Mouse (Mus musculus) lung, embryonic 16.5 days (tissue): ENCODE data around the gene Gm29735. TPM values are rescaled to one million over a fixed set of nuclear protein-coding genes. Genes with fewer than 3 reads are reported as not detected.
"Not testable (repeated sequence)": the region's sequence is repeated elsewhere in the genome, so short reads cannot be mapped to it uniquely, and the experiment has no call there.

Source experiments
- ATAC-seq: fragments of 200-750 bp; cut with Nextera tagmentation; 2 replicates; pipeline ENCODE4 v1.8.0; 2017; ENCODE audit warnings: low read depth, mild to moderate bottlenecking, moderate library complexity
- H3K27ac ChIP-seq: fragments of 300-500 bp; sonication (generic); 2 replicates; pipeline ENCODE4 v1.5.1; 2014; ENCODE audit warnings: mild to moderate bottlenecking, control low read depth, low read length
- H3K27me3 ChIP-seq: fragments of 300-500 bp; sonication (generic); 2 replicates; pipeline ENCODE4 v1.6.1; 2014; ENCODE audit warnings: low read depth, low read length, mixed read lengths; ENCODE audit not compliant: control insufficient read depth, insufficient read depth
- H3K36me3 ChIP-seq: fragments of 300-500 bp; sonication (generic); 2 replicates; pipeline ENCODE4 v1.6.1; 2014; ENCODE audit warnings: low read length; ENCODE audit not compliant: control insufficient read depth, insufficient read depth
- H3K4me1 ChIP-seq: fragments of 300-500 bp; sonication (generic); replicated peaks from 2 replicates; pipeline ENCODE4 v1.6.1; 2014; ENCODE audit warnings: low read length, mixed read lengths; ENCODE audit not compliant: control insufficient read depth, insufficient read depth
- H3K4me2 ChIP-seq: fragments of 300-500 bp; sonication (generic); 2 replicates; pipeline ENCODE4 v1.6.1; 2014; ENCODE audit warnings: low read depth, low read length, control low read depth
- H3K4me3 ChIP-seq: fragments of 300-500 bp; sonication (generic); 2 replicates; pipeline ENCODE4 v1.5.1; 2014; ENCODE audit warnings: mild to moderate bottlenecking, low read length, control low read depth
- H3K9ac ChIP-seq: fragments of 300-500 bp; sonication (generic); 2 replicates; pipeline ENCODE4 v1.6.1; 2014; ENCODE audit warnings: low read length, control low read depth
- H3K9me3 ChIP-seq: fragments of 300-500 bp; sonication (generic); 2 replicates; pipeline ENCODE4 v1.6.1; 2016; ENCODE audit warnings: low read length; ENCODE audit not compliant: control insufficient read depth
- WGBS: fragments of 180-500 bp; shearing (Covaris S2); extraction: QIAGEN DNeasy Blood & Tissue Kit; methylation state at CpG from one replicate; pipeline ENCODE4 v1.1.7; 2014; 5-methylcytosine and 5-hydroxymethylcytosine counted together
- polyA plus RNA-seq: library from polyadenylated mRNA; unstranded; fragments of >200 nt; fragmentation: Nextera tagmentation; extraction: Ambion mirVana; gene quantifications from 2 replicates; pipeline ENCODE4 v1.2.1, GENCODE M21; 2015

Gm29735 gene
- polyA plus RNA-seq, 1 experiment from 2014 or later, result not detected

DNA sequence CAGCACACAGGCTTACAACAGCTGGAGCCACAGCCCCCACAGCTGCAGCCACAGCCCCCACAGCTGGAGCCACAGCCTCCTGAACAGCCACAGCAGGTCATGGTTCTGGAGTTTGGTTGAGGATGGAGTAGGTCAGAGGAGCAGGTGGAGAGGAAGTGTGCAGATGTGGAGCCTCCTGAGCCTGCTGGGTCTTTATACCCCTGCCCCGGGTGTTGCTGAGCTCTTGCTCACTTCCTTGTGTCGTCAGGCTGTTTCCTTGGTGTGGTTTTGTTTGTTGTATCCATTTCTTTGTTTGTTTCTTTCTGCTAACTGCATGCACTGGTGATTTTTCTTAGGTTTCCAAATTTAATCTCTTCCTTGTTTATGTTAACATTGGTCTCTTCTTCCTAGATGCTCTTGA lies 21.0 kb downstream of the Gm29735 start, which contains the start of gene Gm39115:
Gm39115 (minus strand) TSS at position 101 of the 400 bp plus-strand sequence.
- H3K27ac ChIP-seq, H3K36me3 ChIP-seq, ATAC-seq, H3K4me3 ChIP-seq, H3K4me2 ChIP-seq, H3K4me1 ChIP-seq, H3K9ac ChIP-seq, H3K9me3 ChIP-seq, H3K27me3 ChIP-seq: not testable (repeated sequence)
- 31% methylated on average over 2 of the region's 2 CpGs for WGBS

DNA sequence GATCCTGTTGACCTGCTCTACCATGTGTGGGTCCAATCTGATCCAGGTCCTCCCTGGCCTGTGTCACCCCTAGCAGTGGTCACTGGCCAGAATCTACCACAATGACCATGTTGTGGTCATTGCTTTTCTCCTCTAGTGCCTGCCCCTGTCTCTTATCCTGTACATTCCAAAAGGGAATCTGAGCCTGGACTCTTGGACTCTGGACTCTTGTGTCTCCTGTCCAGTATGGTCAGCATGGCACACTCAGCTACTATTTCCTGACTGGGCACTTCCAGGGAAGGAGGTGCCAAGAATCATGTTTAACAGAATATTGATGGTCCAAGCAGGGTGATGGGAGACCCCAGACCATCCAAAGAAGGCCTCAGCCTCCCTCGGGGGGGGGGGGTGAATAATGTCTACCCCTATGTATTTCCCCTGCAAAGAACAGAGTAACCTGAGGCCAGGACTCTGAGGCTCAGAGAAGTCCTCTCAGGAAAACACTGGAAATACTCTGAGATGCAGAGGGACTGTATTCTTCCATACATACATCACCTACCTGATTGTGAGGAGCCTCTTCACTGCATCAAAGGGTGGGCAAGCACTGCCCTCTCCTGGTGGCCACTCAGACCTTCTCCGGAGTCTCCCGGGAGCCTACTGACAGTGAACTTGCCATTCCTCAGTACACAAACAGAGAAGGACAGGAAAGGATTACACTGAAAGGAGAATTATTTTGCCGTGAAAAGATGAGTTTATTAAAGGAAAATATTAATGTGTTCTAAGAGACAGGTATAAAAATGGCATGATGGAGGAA lies 22.5 kb downstream of the Gm29735 start:
- no peak overlapping the region for H3K4me3 ChIP-seq
- H3K9ac ChIP-seq, result no peak overlapping the region
- no peaks in the 10 kb centered on the region for H3K9me3 ChIP-seq
- no peak for ATAC-seq
- H3K4me1 ChIP-seq, result no peaks in the 10 kb centered on the region
- 37% methylated on average over 4 of the region's 4 CpGs for WGBS
- no peaks in the 10 kb centered on the region for H3K27me3 ChIP-seq
- H3K4me2 ChIP-seq, result no peak overlapping the region
- no peak overlapping the region for H3K27ac ChIP-seq
- no peaks in the 10 kb centered on the region for H3K36me3 ChIP-seq

DNA sequence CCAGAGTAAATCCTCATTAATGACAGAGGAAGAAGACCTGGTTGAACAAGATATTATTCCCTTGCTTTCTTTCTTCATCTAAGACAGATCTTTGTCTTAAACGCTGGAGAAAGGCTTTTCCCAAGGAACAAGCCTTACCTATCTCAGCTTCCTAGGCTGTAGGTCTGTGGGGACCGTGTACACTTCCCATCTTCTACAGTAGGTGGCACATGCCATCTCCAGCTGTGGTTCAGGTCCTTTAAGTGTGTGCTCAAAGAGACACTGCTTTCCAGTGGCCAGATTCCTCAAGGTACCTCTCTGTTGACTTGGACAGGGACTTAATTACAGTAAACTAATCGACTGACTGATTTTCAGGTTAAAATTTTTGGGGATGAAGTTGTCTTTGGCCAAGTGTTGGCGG lies 28.1 kb downstream of the Gm29735 start:
- H3K27ac ChIP-seq, result no peak overlapping the region
- H3K4me2 ChIP-seq, result no peak overlapping the region
- H3K4me3 ChIP-seq, result no peak overlapping the region
- H3K36me3 ChIP-seq, result no peaks in the 10 kb centered on the region
- H3K27me3 ChIP-seq, result no peaks in the 10 kb centered on the region
- ATAC-seq, result no peak
- no peaks in the 10 kb centered on the region for H3K4me1 ChIP-seq
- no peak overlapping the region for H3K9ac ChIP-seq
- 55% methylated on average over 4 of the region's 4 CpGs for WGBS
- H3K9me3 ChIP-seq, result no peaks in the 10 kb centered on the region

DNA sequence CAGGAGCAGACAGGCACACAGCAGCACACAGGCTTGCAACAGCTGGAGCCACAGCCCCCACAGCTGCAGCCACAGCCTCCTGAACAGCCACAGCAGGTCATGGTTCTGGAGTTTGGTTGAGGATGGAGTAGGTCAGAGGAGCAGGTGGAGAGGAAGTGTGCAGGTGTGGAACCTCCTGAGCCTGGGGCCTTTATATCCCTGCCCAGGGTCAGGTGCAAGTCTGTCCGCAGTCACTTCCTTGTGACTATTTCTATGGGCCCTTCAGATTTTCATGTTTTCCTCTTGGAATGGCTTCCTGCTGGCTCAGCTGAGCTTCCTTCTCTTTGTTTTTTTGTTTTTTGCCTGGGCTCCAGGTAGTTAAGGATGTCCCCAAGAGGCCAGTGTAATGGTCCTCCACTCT lies 36.3 kb downstream of the Gm29735 start, which contains the start of gene Gm45618:
Gm45618 (minus strand) TSS at position 101 of the 400 bp plus-strand sequence.
- ATAC-seq, H3K4me1 ChIP-seq, H3K4me2 ChIP-seq, H3K36me3 ChIP-seq, H3K4me3 ChIP-seq, H3K9ac ChIP-seq, H3K27ac ChIP-seq, H3K27me3 ChIP-seq, H3K9me3 ChIP-seq: not testable (repeated sequence)
- 86% methylated on average over 1 of the region's 1 CpGs for WGBS

DNA sequence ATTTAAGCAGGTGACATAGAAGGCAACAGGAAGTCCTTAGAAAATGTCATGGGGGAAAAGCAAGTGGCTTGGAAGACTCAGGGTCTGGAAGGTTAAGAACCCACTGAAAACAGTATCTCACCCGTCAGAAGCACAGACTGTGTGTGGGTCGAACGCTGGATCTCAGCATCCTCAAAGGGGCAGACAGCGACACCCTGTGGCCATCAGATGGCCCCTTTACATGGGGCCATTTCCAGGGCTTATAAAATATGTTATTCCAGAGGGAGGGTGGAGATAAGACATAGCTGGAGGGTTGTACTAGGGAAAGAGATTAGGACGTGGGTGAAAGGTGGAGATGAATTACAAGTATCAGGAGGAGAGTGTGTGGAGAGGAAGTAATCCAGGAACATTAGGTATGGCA lies 37.3 kb downstream of the Gm29735 start:
- no peaks in the 10 kb centered on the region for H3K9me3 ChIP-seq
- H3K36me3 ChIP-seq, result no peaks in the 10 kb centered on the region
- no peak for ATAC-seq
- 12% methylated on average over 5 of the region's 5 CpGs for WGBS
- H3K4me2 ChIP-seq, result no peak overlapping the region
- no peaks in the 10 kb centered on the region for H3K4me1 ChIP-seq
- no peak overlapping the region for H3K9ac ChIP-seq
- no peak overlapping the region for H3K4me3 ChIP-seq
- H3K27me3 ChIP-seq, result no peaks in the 10 kb centered on the region
- H3K27ac ChIP-seq, result no peak overlapping the region

Other genes with a start within 250 kb of the Gm29735 start
- gene Tollip, start 238.6 kb downstream of the Gm29735 start, polyA plus RNA-seq, result 54.3 and 55.2 TPM in 2 replicates
- gene Brsk2, start 207.4 kb downstream of the Gm29735 start, polyA plus RNA-seq, result 0.59 and 0.60 TPM in 2 replicates
- 76.3 and 83.9 TPM in 2 replicates for gene Mob2, start 96.0 kb downstream of the Gm29735 start, polyA plus RNA-seq
- 2.1 and 2.5 TPM in 2 replicates for gene Dusp8, start 61.3 kb downstream of the Gm29735 start, polyA plus RNA-seq
- not detected in 2 replicates for gene Gm45618, start 36.4 kb downstream of the Gm29735 start, polyA plus RNA-seq
- not detected in 2 replicates for gene Gm39115, start 21.1 kb downstream of the Gm29735 start, polyA plus RNA-seq
- gene Gm45337, start 12.5 kb downstream of the Gm29735 start, polyA plus RNA-seq, result not detected in 2 replicates
- gene Gm4553, start 8.6 kb upstream of the Gm29735 start, polyA plus RNA-seq, result not detected in 2 replicates
- gene Krtap5-2, start 18.9 kb upstream of the Gm29735 start, polyA plus RNA-seq, result not detected in 2 replicates
- not detected in 2 replicates for gene Gm10153, start 33.3 kb upstream of the Gm29735 start, polyA plus RNA-seq
- gene Krtap5-3, start 44.3 kb upstream of the Gm29735 start, polyA plus RNA-seq, result not detected in 2 replicates
- gene Gm7579, start 54.7 kb upstream of the Gm29735 start, polyA plus RNA-seq, result not detected in 2 replicates
- gene Krtap5-5, start 72.9 kb upstream of the Gm29735 start, polyA plus RNA-seq, result not detected in 2 replicates
- gene Gm40460, start 84.0 kb upstream of the Gm29735 start, polyA plus RNA-seq, result not detected in 2 replicates
- gene Gm2431, start 101.2 kb upstream of the Gm29735 start, polyA plus RNA-seq, result not detected in 2 replicates
- not detected in 2 replicates for gene Gm4559, start 117.2 kb upstream of the Gm29735 start, polyA plus RNA-seq
- not detected in 2 replicates for gene Krtap5-1, start 140.0 kb upstream of the Gm29735 start, polyA plus RNA-seq
- not detected in 2 replicates for gene Krtap5-4, start 146.4 kb upstream of the Gm29735 start, polyA plus RNA-seq
- 5.6 and 7.5 TPM in 2 replicates for gene Ifitm10, start 216.6 kb upstream of the Gm29735 start, polyA plus RNA-seq
- gene Gm49369, start 225.6 kb upstream of the Gm29735 start, polyA plus RNA-seq, result 2.5 and 3.2 TPM in 2 replicates
- gene Ctsd, start 230.9 kb upstream of the Gm29735 start, polyA plus RNA-seq, result 302 and 328 TPM in 2 replicates